Comparison of ENCODE assay signal across 17 mouse cellular contexts in genomic region chr5:12297331-12297730, GRCm38 (mm10).
"Had no signal": no experiment of that assay in that cellular context is flagged by ENCODE, and none has a peak within 500 bp of the region (broad histone marks: within the 10 kb centered on the region; RNA-seq: fewer than 3 reads in every experiment).

No protein-coding gene starts in this region.

- H3K4me3 ChIP-seq: limb, embryonic 12.5 days; limb, embryonic 15.5 days; midbrain, embryonic 10.5 days; midbrain, embryonic 13.5 days had no signal

- DNase-seq: kidney, adult 2 months; kidney, postnatal 25 days; left cerebral cortex, postnatal 4 days; liver, postnatal 0 days; lung, embryonic 14.5 days; thymus, adult 18-20 months; thymus, postnatal 4 days had no signal

- H3K36me3 ChIP-seq: limb, embryonic 12.5 days; limb, embryonic 15.5 days; midbrain, embryonic 10.5 days; midbrain, embryonic 13.5 days had no signal

- H3K4me1 ChIP-seq: limb, embryonic 12.5 days; limb, embryonic 15.5 days; midbrain, embryonic 13.5 days had no signal

- H3K27me3 ChIP-seq: limb, embryonic 12.5 days; limb, embryonic 15.5 days; midbrain, embryonic 13.5 days had no signal

- H3K27ac ChIP-seq: limb, embryonic 12.5 days; limb, embryonic 15.5 days; liver, embryonic 14.5 days; macrophage; midbrain, embryonic 10.5 days; midbrain, embryonic 13.5 days had no signal

- ATAC-seq: intestine, postnatal 0 days; liver, postnatal 0 days; lung, postnatal 0 days; midbrain, embryonic 13.5 days; midbrain, embryonic 16.5 days had no signal

- H3K9ac ChIP-seq: limb, embryonic 12.5 days; limb, embryonic 15.5 days; liver, embryonic 14.5 days; liver, postnatal 0 days; lung, embryonic 14.5 days; midbrain, embryonic 13.5 days had no signal

- H3K9me3 ChIP-seq: limb, embryonic 12.5 days; limb, embryonic 15.5 days; midbrain, embryonic 10.5 days; midbrain, embryonic 13.5 days had no signal

- H3K4me2 ChIP-seq: limb, embryonic 12.5 days; limb, embryonic 15.5 days; liver, embryonic 11.5 days; lung, embryonic 14.5 days; midbrain, embryonic 13.5 days had no signal
